Mouse (Mus musculus) left cerebral cortex, postnatal 36 days (tissue): ENCODE results near the gene Ttc34. TPM values are rescaled to one million over a fixed set of nuclear protein-coding genes. Genes with fewer than 3 reads are reported as not detected.

ENCODE experiments used
- DNase-seq, 2 experiments: peaks; one replicate each; pipeline ENCODE4 v3.0.0; 2021 to 2022; ENCODE audit warnings: low spot score in 2 of 2, mixed read lengths in 1 of 2
- intact Hi-C: fragments of 180-260 bp; cut with DNase I; formaldehyde crosslinking; loops from one replicate; pipeline ENCODE4 v1.15.1; 2025
- total RNA-seq, 2 experiments: library from RNA; stranded (reverse); gene quantifications; 2 replicates each; pipeline ENCODE4 v1.2.3; 2021

The Ttc34 gene
- 1 to 10 TPM; 3.1 to 3.6 TPM for total RNA-seq

GRCm38 (mm10) chr4:154837170-154837569 is at the start of gene Ttc34:
Gene Ttc34, plus strand, starts transcription at chr4:154837459.
- intact Hi-C loops, result no loop called here
- DNase-seq, result peak; percentile 22 to 43

GRCm38 (mm10) chr4:154787960-154788702 is 49.1 kb upstream of the Ttc34 start:
- intact Hi-C loops, result no loop called here
- DNase-seq, result no peak

GRCm38 (mm10) chr4:154791894-154792293 is 45.4 kb upstream of the Ttc34 start:
- no peak for DNase-seq
- intact Hi-C loops, result loop anchor here (10.0 kb wide), 1 partner anchor 457 kb away; the partner anchor contains the start of gene B230104I21Rik

- DNase-seq, result no peak
- intact Hi-C loops, result loop anchor here (10.0 kb wide), 1 partner anchor 459 kb away; the partner anchor contains the start of gene B230104I21Rik
Measured at GRCm38 (mm10) chr4:154793499-154793898, 43.8 kb upstream of the Ttc34 start.

GRCm38 (mm10) chr4:154797834-154798233 is 39.4 kb upstream of the Ttc34 start:
- intact Hi-C loops, result loop anchor here (10.0 kb wide), 1 partner anchor 463 kb away; the partner anchor contains the start of gene B230104I21Rik
- peak; percentile 10 to 34 for DNase-seq

- DNase-seq, result no peak
Measured at GRCm38 (mm10) chr4:154800543-154800942, 36.7 kb upstream of the Ttc34 start.

GRCm38 (mm10) chr4:154802210-154802609 is 35.0 kb upstream of the Ttc34 start:
- intact Hi-C loops, result no loop called here
- DNase-seq, result no peak

More at GRCm38 (mm10) chr4:154800543-154800942, 36.7 kb upstream of the Ttc34 start:
- intact Hi-C loops, result no loop called here

- peak; percentile 23 to 31 for DNase-seq
- intact Hi-C loops, result loop anchor here (5.0 to 10.0 kb wide), 2 partner anchors 498 to 661 kb away; partner anchors contain the start of gene Tprgl
Measured at GRCm38 (mm10) chr4:154825662-154826061, 11.6 kb upstream of the Ttc34 start.

GRCm38 (mm10) chr4:154826224-154826623 is 11.0 kb upstream of the Ttc34 start:
- intact Hi-C loops, result loop anchor here (5.0 to 10.0 kb wide), 2 partner anchors 499 to 661 kb away; partner anchors contain the start of gene Tprgl
- DNase-seq, result no peak

GRCm38 (mm10) chr4:154827181-154827580 is 10.1 kb upstream of the Ttc34 start:
- peak in 1 of 2 experiments; percentile 8 for DNase-seq
- intact Hi-C loops, result loop anchor here (5.0 to 10.0 kb wide), 2 partner anchors 500 to 662 kb away; partner anchors contain the start of gene Tprgl

GRCm38 (mm10) chr4:154827861-154828610 is 9.2 kb upstream of the Ttc34 start:
- intact Hi-C loops, result loop anchor here (5.0 to 10.0 kb wide), 2 partner anchors 501 to 663 kb away; partner anchors contain the start of gene Tprgl
- no peak for DNase-seq

- intact Hi-C loops, result no loop called here
- no peak for DNase-seq
Measured at GRCm38 (mm10) chr4:154831915-154832573, 5.2 kb upstream of the Ttc34 start.

GRCm38 (mm10) chr4:154836183-154836915 is 910 bp upstream of the Ttc34 start:
- intact Hi-C loops, result no loop called here
- DNase-seq, result no peak

- intact Hi-C loops, result no loop called here
- no peak for DNase-seq
Measured at GRCm38 (mm10) chr4:154838741-154839140, 1.5 kb downstream of the Ttc34 start.

GRCm38 (mm10) chr4:154839406-154839805 is 2.1 kb downstream of the Ttc34 start:
- intact Hi-C loops, result no loop called here
- DNase-seq, result no peak

GRCm38 (mm10) chr4:154852696-154853095 is 15.4 kb downstream of the Ttc34 start:
- no peak for DNase-seq
- intact Hi-C loops, result no loop called here

- intact Hi-C loops, result no loop called here
- no peak for DNase-seq
Measured at GRCm38 (mm10) chr4:154853881-154854280, 16.6 kb downstream of the Ttc34 start.

GRCm38 (mm10) chr4:154854676-154855345 is 17.6 kb downstream of the Ttc34 start:
- intact Hi-C loops, result no loop called here
- DNase-seq, result no peak
